Mouse (Mus musculus) heart, adult 2 months (tissue): Measurements from ENCODE around the gene Birc6. TPM values are rescaled to one million over a fixed set of nuclear protein-coding genes. Genes with fewer than 3 reads are reported as not detected.

Experiments
- DNase-seq, 2 experiments: peaks; one replicate each; pipeline ENCODE4 v3.0.0; 2021
- H3K27ac ChIP-seq: fragments of 200-600 bp; 2 replicates; pipeline ENCODE4 v1.8.1; 2022
- H3K27me3 ChIP-seq: fragments of 200-500 bp; 2 replicates; pipeline ENCODE4 v1.6.1; 2012; ENCODE audit warnings: mild to moderate bottlenecking, low read length, inconsistent platforms, mixed read lengths; ENCODE audit not compliant: control insufficient read depth, insufficient read depth
- H3K36me3 ChIP-seq: fragments of 200-500 bp; 2 replicates; pipeline ENCODE4 v1.6.1; 2012; ENCODE audit warnings: low read length, inconsistent platforms; ENCODE audit not compliant: control insufficient read depth, insufficient read depth
- H3K4me1 ChIP-seq: fragments of 200-500 bp; 2 replicates; pipeline ENCODE4 v1.6.1; 2011; ENCODE audit warnings: low read length; ENCODE audit not compliant: control insufficient read depth, insufficient read depth
- H3K4me3 ChIP-seq: fragments of 200-600 bp; 2 replicates; pipeline ENCODE4 v1.8.1; 2022
- H3K79me2 ChIP-seq: fragments of 200-500 bp; replicated peaks from 2 replicates; pipeline ENCODE4 v1.6.1; 2012; ENCODE audit warnings: mild to moderate bottlenecking, inconsistent platforms, low read length, moderate library complexity, mixed read lengths; ENCODE audit not compliant: control insufficient read depth, insufficient read depth
- H3K9ac ChIP-seq: fragments of 200-500 bp; 2 replicates; pipeline ENCODE4 v1.6.1; 2012; ENCODE audit warnings: low read depth, mild to moderate bottlenecking, control low read depth, inconsistent platforms, low read length, mixed read lengths
- CTCF ChIP-seq: fragments of 200-600 bp; IDR thresholded peaks from 2 replicates; pipeline ENCODE4 v1.8.1; 2022; ENCODE audit warnings: antibody characterized with exemption, mild to moderate bottlenecking, moderate library complexity
- EP300 ChIP-seq: fragments of 200-500 bp; IDR thresholded peaks from 2 replicates; pipeline ENCODE4 v1.6.1; 2011; ENCODE audit warnings: low read depth, low read length, control low read depth; ENCODE audit not compliant: insufficient read depth
- POLR2A ChIP-seq: fragments of 200-500 bp; IDR thresholded peaks from 2 replicates; pipeline ENCODE4 v1.6.1; 2011; ENCODE audit warnings: mild to moderate bottlenecking, low read depth, low read length, control low read depth; ENCODE audit not compliant: insufficient read depth
- WGBS: fragments of 180-500 bp; shearing (Covaris S2); methylation state at CpG from one replicate; pipeline ENCODE4 v1.1.7; 2018; 5-methylcytosine and 5-hydroxymethylcytosine counted together
- intact Hi-C: fragments of 180-260 bp; cut with DNase I; formaldehyde crosslinking; loops from one replicate; pipeline ENCODE4 v1.15.1; 2025
- polyA plus RNA-seq: library from polyadenylated mRNA; depleted of rRNA; stranded (reverse); fragments of >200 nt; gene quantifications from 2 replicates; pipeline ENCODE4 v1.2.3, GENCODE M21; 2012
- total RNA-seq, 2 experiments: library from RNA; stranded (reverse); gene quantifications; 2 replicates each; pipeline ENCODE4 v1.2.3; 2021

Birc6 gene
- total and polyA plus RNA-seq, 3 experiments = 42.7 to 65.9 (median 60.5) TPM

DNA sequence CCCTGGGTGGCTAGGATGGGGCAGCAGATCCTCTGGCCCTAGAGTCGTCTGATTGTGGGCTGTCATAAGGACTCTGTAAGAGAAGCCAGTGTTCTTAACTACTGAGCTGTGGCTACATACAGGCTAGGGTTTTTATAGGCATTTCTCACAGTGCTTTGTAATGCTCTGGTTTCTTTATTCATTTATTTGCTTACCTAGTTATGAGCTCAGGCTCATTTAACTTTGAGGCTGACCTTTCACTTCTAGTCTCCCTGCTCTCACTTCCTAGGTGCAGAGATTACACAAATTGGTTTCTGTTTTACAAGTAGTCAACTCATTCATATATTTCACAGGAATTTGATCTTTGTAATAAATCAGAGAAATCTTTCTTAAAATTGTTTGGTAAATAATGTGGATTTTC, 73.1 kb downstream of the Birc6 start:
- intact Hi-C loops = loop anchor here (10.0 kb wide), 1 partner anchor 106 kb away; no protein-coding TSS in a partner anchor
- Histone ChIP-seq H3K36me3 (peaks cover 5% of the 10 kb centered on the region), H3K4me1 (no peaks in the 10 kb centered on the region), H3K79me2 (no peaks in the 10 kb centered on the region), H3K4me3 (no peak overlapping the region), H3K9ac (no peak overlapping the region), H3K27me3 (no peaks in the 10 kb centered on the region), H3K27ac (no peak overlapping the region)
- TF ChIP-seq EP300 (no peak), CTCF (no peak), POLR2A (no peak)
- no peak for DNase-seq
- 80% methylated on average over 1 of the region's 1 CpGs for WGBS

DNA sequence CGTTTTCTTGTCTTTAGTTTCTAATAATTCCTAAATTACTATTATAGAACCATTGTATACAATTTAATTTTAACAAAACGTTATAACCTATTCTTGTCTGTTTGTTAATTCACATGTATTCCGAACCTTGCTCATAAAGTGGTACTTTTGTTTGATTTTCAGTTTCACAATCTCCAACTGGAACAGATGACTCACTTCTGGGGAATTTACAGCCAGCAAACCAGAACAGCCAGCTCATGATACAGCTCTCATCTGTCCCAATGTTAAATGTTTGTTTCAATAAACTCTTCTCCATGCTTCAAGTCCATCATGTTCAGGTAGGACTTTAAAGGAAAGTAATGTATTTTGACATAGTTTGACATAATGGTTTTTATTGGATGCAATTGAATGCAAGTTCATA, 102.7 kb downstream of the Birc6 start:
- Histone ChIP-seq H3K79me2 (no peaks in the 10 kb centered on the region), H3K4me1 (no peaks in the 10 kb centered on the region), H3K9ac (no peak overlapping the region), H3K27ac (no peak overlapping the region), H3K36me3 (peaks cover 9% of the 10 kb centered on the region), H3K4me3 (no peak overlapping the region), H3K27me3 (no peaks in the 10 kb centered on the region)
- no peak for TF ChIP-seq CTCF
- TF ChIP-seq POLR2A = no peak
- TF ChIP-seq EP300 = no peak
- intact Hi-C loops = no loop called here
- no peak for DNase-seq
- 76% methylated on average over 3 of the region's 3 CpGs for WGBS

DNA sequence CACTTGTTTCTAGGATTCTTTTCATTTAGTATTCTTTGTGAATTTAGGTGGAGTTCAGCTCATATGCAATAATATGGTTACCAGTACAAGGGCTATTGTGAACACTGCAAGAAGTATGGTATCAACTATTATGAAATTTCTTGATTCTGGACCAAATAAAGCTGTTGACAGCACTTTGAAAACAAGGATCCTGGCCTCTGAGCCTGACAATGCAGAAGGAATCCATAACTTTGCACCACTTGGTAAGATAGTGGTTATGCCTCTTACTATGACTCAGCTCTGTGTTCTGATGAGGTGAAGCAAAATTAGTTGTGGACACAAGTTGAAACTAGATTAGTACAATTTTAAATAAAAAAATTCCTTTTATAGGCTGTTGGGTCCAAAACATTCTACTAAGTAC, 114.3 kb downstream of the Birc6 start:
- DNase-seq = no peak
- Histone ChIP-seq H3K27ac (no peak overlapping the region), H3K36me3 (peaks cover 7% of the 10 kb centered on the region)

DNA sequence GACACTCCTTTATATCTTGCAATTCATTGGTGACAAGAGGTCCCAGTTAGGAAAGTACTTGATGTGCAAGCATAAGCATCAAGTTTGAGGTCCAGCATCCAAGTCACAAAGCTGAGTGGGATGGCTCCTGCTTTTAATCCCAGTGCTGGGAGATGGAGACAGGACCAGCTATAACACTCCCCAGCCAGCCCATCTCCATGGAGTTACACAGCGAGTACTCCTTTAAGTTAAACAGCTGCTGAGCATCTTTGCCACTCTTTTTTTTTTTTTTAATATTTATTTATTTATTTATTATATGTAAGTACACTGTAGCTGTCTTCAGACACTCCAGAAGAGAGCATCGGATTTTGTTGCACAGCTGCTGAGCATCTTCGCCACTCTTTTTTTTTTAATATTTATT, 130.3 kb downstream of the Birc6 start:
- WGBS = 95% methylated on average over 3 of the region's 3 CpGs
- no peaks in the 10 kb centered on the region; the same call in none of the 2 replicates for H3K36me3 ChIP-seq
- no peaks in the 10 kb centered on the region for H3K4me1 ChIP-seq
- H3K79me2 ChIP-seq = no peaks in the 10 kb centered on the region
- H3K27ac ChIP-seq = no peak overlapping the region
- DNase-seq = no peak
- H3K4me3 ChIP-seq = no peak overlapping the region
- no peaks in the 10 kb centered on the region for H3K27me3 ChIP-seq
- H3K9ac ChIP-seq = no peak overlapping the region
- TF ChIP-seq POLR2A (no peak), CTCF (no peak), EP300 (no peak)
- intact Hi-C loops = no loop called here

More for the DNA sequence above, 114.3 kb downstream of the Birc6 start:
- Histone ChIP-seq H3K9ac (no peak overlapping the region), H3K4me3 (no peak overlapping the region), H3K79me2 (no peaks in the 10 kb centered on the region), H3K27me3 (no peaks in the 10 kb centered on the region), H3K4me1 (no peaks in the 10 kb centered on the region; the same call in 1 of the 2 replicates)
- TF ChIP-seq POLR2A (no peak), EP300 (no peak), CTCF (no peak)
- intact Hi-C loops = loop anchor here (5.0 kb wide), 1 partner anchor 45 kb away; no protein-coding TSS in a partner anchor

DNA sequence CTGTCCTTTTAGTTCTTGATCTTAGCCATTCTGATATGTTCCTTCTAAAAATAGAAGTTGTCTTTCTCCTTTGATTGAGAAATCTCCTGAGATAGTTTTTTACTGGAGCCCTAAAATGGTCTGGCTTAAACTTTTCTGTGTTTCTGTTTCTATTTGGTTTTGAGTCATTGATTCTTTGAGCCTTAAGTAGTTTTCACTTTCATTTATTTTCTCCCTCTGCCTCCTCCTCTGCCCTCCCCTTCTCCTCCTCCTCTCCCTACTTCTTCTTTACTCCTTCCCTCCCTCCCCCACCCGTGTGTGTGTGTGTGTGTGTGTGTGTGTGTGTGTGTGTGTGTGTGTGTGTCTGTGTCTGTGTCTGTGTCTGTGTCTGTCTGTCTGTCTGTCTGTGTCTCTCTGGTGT, 139.9 kb downstream of the Birc6 start:
- no peak for TF ChIP-seq EP300
- no peak for TF ChIP-seq POLR2A
- TF ChIP-seq CTCF = no peak
- DNase-seq = no peak
- intact Hi-C loops = no loop called here
- Histone ChIP-seq H3K4me1 (no peaks in the 10 kb centered on the region), H3K36me3 (peaks cover 4% of the 10 kb centered on the region), H3K27ac (no peak overlapping the region), H3K9ac (no peak overlapping the region), H3K27me3 (no peaks in the 10 kb centered on the region), H3K79me2 (no peaks in the 10 kb centered on the region), H3K4me3 (no peak overlapping the region)
- no CpG with 5 or more reads among the region's 1 CpGs for WGBS

DNA sequence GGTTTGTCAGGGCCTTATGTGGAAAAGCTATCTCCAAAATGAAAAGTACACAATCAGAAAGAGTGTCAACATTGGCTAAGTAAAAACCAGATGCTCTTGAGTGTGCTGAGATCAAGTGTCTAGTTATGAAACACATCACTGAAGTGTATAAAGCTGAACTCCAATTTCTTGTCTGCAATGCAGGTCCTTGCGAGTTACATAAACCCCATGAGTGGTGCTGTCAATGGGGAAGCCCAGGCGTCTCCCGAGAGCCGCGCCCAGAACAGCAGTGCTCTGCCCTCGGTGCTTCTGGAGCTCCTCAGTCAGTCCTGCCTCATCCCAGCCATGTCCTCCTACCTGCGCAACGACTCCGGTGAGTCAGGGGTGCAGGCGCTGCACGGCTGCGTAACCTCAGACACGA, 141.9 kb downstream of the Birc6 start:
- 90% methylated on average over 13 of the region's 13 CpGs for WGBS
- H3K79me2 ChIP-seq = no peaks in the 10 kb centered on the region
- intact Hi-C loops = loop anchor here (5.0 kb wide), 1 partner anchor 417 kb away; no protein-coding TSS in a partner anchor
- H3K36me3 ChIP-seq = peaks cover 4% of the 10 kb centered on the region
- TF ChIP-seq CTCF (no peak), POLR2A (no peak), EP300 (no peak)
- H3K4me3 ChIP-seq = no peak overlapping the region
- H3K9ac ChIP-seq = no peak overlapping the region
- H3K4me1 ChIP-seq = no peaks in the 10 kb centered on the region
- no peak for DNase-seq
- H3K27me3 ChIP-seq = no peaks in the 10 kb centered on the region
- H3K27ac ChIP-seq = no peak overlapping the region

DNA sequence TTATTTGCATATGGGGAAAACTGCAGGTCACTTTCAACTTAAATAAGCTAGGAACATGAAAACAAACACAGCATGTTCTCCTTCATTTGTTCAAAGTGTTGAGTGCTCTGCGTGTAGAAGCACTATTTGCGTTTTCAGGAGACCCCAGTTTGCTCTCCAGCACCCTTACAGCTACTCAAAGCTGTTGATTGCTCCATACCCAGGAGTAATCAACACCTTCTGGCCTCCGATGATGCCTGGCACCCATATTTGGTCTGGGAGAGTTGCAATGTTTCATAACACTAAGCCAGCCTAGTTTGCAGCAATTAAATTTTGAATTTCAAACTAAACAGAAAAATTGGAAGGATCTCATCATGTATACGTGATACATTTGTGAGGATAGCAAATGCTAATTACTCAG, 144.4 kb downstream of the Birc6 start:
- Histone ChIP-seq H3K9ac (no peak overlapping the region), H3K4me3 (no peak overlapping the region), H3K4me1 (no peaks in the 10 kb centered on the region), H3K27ac (no peak overlapping the region), H3K79me2 (peaks cover 2% of the 10 kb centered on the region; the same call in 1 of the 2 replicates), H3K36me3 (peaks cover 5% of the 10 kb centered on the region), H3K27me3 (no peaks in the 10 kb centered on the region)
- intact Hi-C loops = loop anchor here (5.0 kb wide), 1 partner anchor 415 kb away; no protein-coding TSS in a partner anchor
- TF ChIP-seq EP300 (no peak), CTCF (no peak), POLR2A (no peak)
- WGBS = 69% methylated on average over 4 of the region's 4 CpGs
- no peak for DNase-seq
